Mouse (Mus musculus) retina, adult 2 months (tissue): ENCODE measurements around the gene Traf5.

Source experiments
- DNase-seq: peaks from one replicate; pipeline ENCODE4 v3.0.0-alpha.2; 2012; ENCODE audit warnings: low read depth, low spot score

Gene Traf5

DNA sequence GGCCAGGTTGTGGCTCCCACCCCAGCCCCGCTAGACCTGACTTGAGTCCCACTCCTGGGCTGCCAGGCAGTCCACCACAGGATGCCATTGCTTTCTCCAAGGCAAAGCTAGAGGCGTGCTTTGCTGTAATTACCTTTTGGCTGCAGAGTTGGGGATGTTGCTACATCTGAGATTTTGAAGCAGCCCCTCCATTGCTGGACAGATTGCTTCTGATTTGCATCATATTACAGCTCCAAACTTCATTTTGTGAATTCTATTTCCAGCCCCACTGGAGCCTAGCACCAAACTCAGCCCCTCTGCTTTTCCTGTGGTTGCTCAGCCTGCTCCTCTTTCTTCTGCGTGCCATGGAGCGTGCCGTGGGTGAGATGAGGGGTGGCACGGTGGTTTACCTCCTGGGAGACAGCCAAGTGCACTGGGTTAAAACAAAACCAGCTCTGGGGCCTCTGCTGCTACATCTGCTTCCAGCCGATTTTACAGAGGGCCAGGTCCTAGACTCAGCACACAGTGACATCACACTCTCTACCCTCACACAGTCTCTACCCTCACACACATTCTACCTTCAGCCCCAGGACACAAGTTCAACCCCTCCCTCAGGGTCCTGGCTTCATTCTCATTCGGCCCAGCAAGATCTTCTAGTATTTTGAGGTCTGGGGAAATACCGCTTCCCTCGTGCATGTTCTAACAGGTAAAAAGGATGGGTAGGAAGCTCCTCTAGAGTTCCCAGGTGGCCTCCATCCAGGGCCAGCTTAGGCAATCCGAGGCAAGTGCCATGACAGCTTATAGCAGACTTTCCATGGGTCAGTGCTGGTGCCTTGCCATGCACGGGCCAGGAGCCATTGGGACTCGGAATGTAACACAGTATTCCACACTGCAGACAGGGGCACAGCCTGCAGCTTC, 117.6 kb downstream of the Traf5 start:
- no peak for DNase-seq

DNA sequence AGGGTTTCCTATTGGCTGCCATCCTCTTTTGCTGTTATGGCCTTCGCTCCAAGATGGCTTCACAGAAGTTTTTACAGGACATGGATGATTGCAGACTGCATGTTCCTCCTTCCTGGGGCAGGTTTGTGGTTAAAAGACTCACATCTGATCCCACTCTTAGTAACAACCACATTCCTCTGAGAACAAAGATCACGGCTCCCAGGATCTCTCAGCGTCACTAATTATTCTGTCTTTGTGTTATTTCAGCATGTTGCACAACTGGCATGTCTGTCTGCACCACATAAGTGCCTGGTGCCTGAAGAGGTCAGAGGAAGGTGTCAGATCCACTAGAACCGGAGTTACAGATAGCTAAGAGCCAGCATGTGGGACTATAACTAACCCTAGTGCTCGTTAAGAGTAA, 122.4 kb downstream of the Traf5 start:
- DNase-seq: no peak

DNA sequence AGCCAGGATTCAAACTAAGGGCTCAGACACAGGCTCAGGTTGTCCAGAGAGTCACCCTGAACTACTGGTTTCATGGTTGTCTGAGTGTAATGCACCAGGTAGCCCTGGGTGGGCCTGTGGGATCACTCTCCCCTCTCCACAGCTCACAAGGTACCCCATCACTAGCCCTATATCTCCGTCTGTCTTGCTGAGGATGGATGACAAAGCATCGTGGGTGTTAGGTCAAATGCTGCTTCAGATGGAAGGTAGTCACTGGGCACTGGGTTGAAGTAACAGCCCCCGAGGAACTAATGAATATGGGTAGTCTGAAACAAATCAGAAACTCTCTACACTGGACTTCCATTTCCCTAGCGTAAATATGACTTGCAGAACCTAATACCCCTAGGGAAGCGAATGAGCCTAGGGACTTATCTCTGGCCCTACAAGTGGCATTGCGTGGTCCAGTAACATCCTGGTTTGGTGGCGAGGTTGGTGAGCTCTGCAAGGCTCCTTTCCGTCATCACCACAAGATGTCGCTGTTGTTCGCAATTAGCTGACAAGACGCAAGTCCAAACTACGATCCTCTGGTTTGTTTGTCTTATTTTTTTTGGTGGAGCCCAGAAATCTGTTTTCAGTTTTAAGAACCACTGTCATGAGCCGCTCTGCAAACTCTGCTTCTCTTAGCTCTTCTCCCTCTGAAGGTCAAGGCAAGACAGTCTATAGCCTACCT, 127.4 kb downstream of the Traf5 start:
- DNase-seq: peak; percentile 77

DNA sequence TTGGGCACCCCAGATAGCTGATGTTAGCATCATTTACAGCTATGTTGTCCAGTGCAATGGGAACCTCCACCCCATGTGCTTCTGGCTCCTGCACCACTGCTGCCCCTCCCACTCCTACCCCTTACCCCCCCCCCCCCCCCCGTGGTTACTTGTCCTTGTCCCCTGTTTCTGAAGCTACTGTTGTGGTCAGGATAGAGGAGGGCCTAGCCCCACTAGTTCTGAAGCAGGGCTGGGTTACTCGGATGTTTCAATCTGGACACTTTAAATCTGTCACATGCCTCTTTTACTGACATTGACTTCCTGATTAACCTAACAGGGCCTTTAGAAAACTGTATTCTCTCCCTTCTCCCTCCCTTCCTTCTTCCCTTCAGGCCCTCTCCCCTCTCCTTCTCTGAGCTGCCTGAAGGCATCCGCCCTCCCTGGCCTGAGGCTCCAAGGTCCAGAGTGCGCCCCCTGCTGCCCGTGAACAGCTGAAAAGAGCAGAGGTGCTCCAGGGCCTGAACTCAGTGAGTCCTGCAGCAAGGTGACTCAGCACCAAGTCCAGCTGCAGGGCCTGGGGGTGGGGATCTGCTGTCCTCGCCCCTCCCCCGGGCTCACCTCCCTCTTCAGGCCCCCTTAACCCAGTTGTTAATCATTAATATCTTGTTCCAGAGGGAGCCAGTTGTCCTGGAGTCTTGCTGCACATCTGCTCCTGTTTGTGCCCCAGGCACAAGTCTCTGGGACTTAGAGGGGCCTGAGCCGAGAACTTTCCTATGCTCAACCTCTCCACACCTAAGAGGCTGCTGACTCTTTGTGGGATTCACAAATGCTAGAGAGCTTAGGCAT, 128.2 kb downstream of the Traf5 start:
- DNase-seq: no peak

- no peak for DNase-seq
Observed at GRCm38 (mm10) chr1:191963413-191963812, 128.9 kb downstream of the Traf5 start.

DNA sequence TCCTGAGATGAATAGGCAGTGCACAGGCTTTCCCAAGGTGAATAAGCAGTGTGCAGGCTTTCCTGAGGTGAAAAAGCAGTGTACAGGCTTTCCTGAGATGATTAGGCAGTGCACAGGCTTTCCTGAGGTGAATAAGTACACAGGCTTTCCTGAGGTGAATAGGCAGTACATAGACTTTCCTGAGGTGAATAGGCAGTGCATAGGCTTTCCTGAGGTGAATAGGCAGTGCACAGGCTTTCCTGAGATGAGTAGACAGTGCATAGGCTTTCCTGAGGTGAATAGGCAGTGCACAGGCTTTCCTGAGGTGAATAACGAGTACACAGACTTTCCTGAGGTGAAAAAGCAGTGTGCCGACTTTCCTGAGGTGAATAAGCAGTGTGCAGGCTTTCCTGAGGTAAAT, 131.4 kb downstream of the Traf5 start:
- DNase-seq: no peak

- DNase-seq: no peak
Observed at GRCm38 (mm10) chr1:191957321-191957720, 135.0 kb downstream of the Traf5 start.

DNA sequence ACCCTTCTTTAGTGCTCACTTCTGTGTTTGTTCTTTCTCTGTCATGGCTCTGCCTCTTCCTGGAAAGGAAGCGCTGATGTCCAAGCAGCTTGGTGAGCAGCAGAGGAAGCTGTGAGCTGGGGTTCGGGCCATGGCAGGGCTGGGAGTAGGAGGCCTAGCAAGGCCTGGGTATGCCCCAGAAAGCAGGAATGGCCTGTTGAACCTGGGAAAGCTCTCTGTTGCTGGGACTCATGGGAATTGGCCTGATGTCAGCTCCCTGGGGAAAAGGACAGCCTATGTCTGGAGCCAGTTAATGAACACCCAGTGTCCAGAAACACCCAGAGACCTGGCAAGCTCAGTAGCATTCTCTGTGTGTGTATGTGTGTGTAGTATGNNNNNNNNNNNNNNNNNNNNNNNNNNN, 135.5 kb downstream of the Traf5 start:
- no peak for DNase-seq

DNA sequence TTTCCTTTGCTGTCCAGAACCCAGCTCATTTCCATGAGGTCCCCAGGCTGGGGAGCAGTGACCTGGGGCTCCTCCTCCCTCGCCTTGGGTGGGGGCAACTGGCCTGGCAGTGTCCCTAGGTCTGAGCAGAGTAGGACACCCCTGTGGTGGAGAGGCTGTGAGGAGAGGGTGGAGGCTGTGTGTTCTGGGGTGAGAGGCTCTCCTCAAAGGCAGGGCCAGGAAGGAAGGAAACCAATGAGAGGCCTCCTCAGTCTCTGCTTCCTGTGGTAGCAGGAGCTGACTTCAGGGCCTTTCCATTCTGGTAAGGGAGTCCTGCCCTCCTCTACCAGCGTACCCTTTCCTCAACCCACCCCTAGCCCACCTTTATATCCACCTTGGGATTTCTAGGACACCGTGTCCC, 136.1 kb downstream of the Traf5 start:
- DNase-seq: no peak

- no peak for DNase-seq
Observed at GRCm38 (mm10) chr1:191955101-191955500, 137.3 kb downstream of the Traf5 start.

DNA sequence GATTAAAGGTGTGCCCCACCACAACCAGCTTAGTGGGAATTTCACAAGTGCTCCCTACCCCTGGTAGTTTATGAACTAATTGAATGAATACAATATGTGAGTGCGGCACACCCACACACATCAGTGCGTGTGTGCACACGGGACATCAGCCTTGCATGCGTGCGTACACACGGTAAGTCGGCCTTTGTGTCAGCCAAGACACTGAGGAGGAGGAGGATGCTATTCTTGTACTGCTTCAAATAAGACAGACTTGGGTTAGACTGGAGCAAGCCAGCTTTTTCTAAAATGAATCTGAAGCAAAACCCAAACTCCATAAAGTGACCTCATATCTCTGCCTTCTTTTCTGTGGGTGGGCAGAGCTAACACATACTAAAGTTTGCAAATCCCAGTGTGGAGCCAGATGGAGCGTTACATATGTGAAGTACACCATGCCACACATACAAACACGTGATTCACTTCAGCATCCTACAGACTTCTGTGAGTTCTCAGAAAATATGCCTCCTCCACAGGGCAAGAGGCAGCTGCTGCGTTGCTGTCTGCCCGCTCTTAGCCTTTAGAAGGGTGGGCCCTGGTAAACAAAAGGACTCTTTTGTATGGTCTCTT, 139.5 kb downstream of the Traf5 start:
- DNase-seq: no peak

- DNase-seq: no peak
Observed at GRCm38 (mm10) chr1:191950611-191951010, 141.7 kb downstream of the Traf5 start.

- no peak for DNase-seq
Observed at GRCm38 (mm10) chr1:191948600-191948999, 143.8 kb downstream of the Traf5 start.

DNA sequence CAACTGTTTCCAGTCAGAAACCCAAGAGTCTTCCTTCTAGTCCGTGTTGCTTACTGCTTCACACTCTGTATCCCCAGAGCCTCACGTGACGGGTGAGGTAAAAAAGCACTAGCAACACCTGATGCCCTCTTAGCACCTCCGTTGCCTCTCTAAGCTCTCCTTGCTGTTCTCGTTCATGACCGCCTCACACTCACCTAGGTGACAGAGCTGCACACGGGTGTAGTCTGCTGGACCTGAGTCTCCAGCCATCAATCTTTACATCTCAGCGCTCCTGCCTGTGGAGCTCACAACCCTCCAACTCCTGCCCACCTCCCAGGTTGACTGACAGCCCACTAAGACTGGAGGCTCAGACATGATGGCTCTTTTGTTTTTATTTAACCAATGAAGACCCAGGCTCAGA, 144.6 kb downstream of the Traf5 start:
- no peak for DNase-seq
